Mouse (Mus musculus) kidney, adult 2 months (tissue): ENCODE measurements at regions not wholly inside any gene's neighbourhood (a gene's known extent, or its start where the extent isn't known, plus 50 kb on each side); places are given as distances from the start of the nearest gene placed in this dataset.
"Not testable (repeated sequence)": the region's sequence is repeated elsewhere in the genome, so short reads cannot be mapped to it uniquely, and the experiment has no call there.

Experiments used
- DNase-seq: peaks from one replicate; pipeline ENCODE4 v3.0.0; 2021
- H3K27ac ChIP-seq: fragments of 200-500 bp; 2 replicates; pipeline ENCODE4 v1.5.1; 2012; ENCODE audit warnings: low read depth, low read length, control low read depth, inconsistent platforms; ENCODE audit not compliant: insufficient read depth
- H3K27me3 ChIP-seq: fragments of 200-500 bp; replicated peaks from 2 replicates; pipeline ENCODE4 v1.6.1; 2012; ENCODE audit warnings: mild to moderate bottlenecking, moderate library complexity, low read length, inconsistent platforms; ENCODE audit not compliant: control insufficient read depth, insufficient read depth
- H3K36me3 ChIP-seq: fragments of 200-500 bp; 2 replicates; pipeline ENCODE4 v1.6.1; 2012; ENCODE audit warnings: mild to moderate bottlenecking, moderate library complexity, low read length, inconsistent platforms; ENCODE audit not compliant: control insufficient read depth, insufficient read depth
- H3K4me1 ChIP-seq: fragments of 200-500 bp; 2 replicates; pipeline ENCODE4 v1.6.1; 2011; ENCODE audit warnings: low read length; ENCODE audit not compliant: control insufficient read depth, insufficient read depth
- H3K4me3 ChIP-seq: fragments of 200-500 bp; 2 replicates; pipeline ENCODE4 v1.5.1; 2011; ENCODE audit warnings: mild to moderate bottlenecking, low read depth, low read length, control low read depth; ENCODE audit not compliant: insufficient read depth
- CTCF ChIP-seq: fragments of 200-500 bp; conservative IDR thresholded peaks from 2 replicates; pipeline ENCODE4 v1.5.1; 2011; ENCODE audit warnings: low read depth, mild to moderate bottlenecking, control low read depth, low read length, moderate library complexity, mixed read lengths; ENCODE audit not compliant: insufficient read depth, insufficient read length
- POLR2A ChIP-seq: fragments of 200-500 bp; IDR thresholded peaks from one replicate; pipeline ENCODE4 v1.6.1; 2011; ENCODE audit warnings: low read depth, low read length, control low read depth
- WGBS: fragments of 180-500 bp; shearing (Covaris S2); methylation state at CpG from one replicate; pipeline ENCODE4 v1.1.7; 2018; 5-methylcytosine and 5-hydroxymethylcytosine counted together

DNA sequence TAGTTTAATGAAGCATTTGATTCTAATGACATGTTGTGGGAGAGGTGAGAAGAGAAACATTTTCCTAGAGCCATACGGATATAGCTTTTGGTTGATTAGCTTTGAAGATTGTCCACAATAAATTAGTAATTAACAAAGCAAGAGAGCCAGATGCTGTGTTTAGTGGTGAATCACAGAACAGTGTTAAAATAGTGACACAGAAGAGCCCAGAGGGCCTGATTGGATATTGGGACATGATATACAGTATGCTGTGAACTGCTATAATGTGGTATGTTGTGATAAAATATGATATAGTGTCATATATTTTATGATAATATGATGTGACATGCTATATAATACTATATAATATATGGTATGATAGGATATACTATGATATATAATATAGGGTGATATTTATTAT is 243.7 kb upstream of the Ngly1 start:
- 54% methylated on average over 1 of the region's 1 CpGs for WGBS
- TF ChIP-seq CTCF (no peak), POLR2A (no peak)
- no peak overlapping the region for H3K4me3 ChIP-seq
- no peaks in the 10 kb centered on the region for H3K4me1 ChIP-seq
- H3K36me3 ChIP-seq, result no peaks in the 10 kb centered on the region
- DNase-seq, result no peak
- no peak overlapping the region for H3K27ac ChIP-seq
- H3K27me3 ChIP-seq, result no peaks in the 10 kb centered on the region; the same call in 1 of the 2 replicates

DNA sequence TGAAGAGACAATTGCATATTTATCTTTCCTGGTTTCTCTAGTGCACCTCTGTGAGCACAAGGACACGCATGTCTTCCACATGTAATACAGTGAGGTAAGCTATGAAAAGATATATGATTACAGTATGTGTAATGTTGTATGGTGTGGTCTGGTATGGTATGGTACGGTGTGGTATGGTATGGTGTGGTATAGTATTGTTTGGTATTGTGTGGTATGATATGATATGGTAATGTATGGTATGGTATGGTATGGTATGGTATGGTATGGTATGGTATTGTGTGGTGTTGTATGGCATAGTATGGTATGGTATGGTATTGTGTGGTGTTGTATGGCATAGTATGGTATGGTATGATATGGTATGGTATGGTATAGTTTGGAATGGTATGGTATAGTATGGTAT is 242.1 kb upstream of the Ngly1 start:
- no peak overlapping the region for H3K4me3 ChIP-seq
- no peaks in the 10 kb centered on the region for H3K4me1 ChIP-seq
- no peak for DNase-seq
- TF ChIP-seq CTCF (no peak), POLR2A (no peak)
- H3K27ac ChIP-seq, result no peak overlapping the region
- H3K36me3 ChIP-seq, result no peaks in the 10 kb centered on the region
- 99% methylated on average over 2 of the region's 2 CpGs for WGBS
- H3K27me3 ChIP-seq, result no peaks in the 10 kb centered on the region; the same call in 1 of the 2 replicates

DNA sequence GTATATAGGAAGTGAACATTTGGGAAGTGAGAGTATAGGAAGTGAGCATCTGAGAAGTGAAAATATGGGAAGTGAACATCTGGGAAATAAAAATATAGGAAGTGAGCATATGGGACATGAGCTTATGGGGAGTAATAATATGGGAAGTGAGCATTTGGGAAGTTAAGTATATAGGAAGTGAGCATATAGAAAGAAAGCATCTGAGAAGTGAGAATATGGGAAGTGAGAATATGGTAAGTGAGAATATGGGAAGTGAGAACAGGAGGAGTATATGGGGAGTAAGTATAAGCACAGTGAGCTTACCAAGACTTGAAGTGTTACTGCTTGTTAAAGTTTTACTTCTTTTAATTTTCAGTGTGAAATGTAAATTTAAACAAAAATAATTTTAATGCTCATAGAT is 239.3 kb upstream of the Ngly1 start:
- no peak for TF ChIP-seq CTCF
- no peak for TF ChIP-seq POLR2A
- no peak for DNase-seq
- no peak overlapping the region for H3K27ac ChIP-seq
- H3K4me3 ChIP-seq, result no peak overlapping the region
- H3K36me3 ChIP-seq, result no peaks in the 10 kb centered on the region
- H3K27me3 ChIP-seq, result no peaks in the 10 kb centered on the region; the same call in 1 of the 2 replicates
- no peaks in the 10 kb centered on the region for H3K4me1 ChIP-seq

DNA sequence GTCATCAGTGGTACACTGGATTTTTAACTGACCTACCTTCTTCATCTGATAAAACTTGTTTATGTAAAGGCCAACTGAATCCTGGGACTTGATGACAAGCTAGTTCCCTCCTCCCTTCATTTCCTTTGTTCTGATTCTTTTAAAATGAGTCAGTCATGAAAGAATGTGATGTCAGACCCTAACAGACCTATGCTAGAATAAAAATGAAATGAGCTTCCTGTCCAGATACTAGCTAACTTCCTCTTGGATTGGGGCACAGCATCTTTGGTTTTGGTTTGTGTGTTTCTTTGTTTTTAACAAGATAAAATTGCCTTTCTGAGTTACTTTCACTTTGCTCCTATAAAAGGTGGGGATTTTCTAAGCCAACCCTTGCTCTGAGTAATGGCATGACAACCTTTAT is 225.2 kb upstream of the Ngly1 start:
- no peak for DNase-seq
- no peak overlapping the region for H3K4me3 ChIP-seq
- no peaks in the 10 kb centered on the region for H3K27me3 ChIP-seq
- TF ChIP-seq POLR2A (no peak), CTCF (no peak)
- no peaks in the 10 kb centered on the region for H3K4me1 ChIP-seq
- no peaks in the 10 kb centered on the region for H3K36me3 ChIP-seq
- no peak overlapping the region for H3K27ac ChIP-seq

DNA sequence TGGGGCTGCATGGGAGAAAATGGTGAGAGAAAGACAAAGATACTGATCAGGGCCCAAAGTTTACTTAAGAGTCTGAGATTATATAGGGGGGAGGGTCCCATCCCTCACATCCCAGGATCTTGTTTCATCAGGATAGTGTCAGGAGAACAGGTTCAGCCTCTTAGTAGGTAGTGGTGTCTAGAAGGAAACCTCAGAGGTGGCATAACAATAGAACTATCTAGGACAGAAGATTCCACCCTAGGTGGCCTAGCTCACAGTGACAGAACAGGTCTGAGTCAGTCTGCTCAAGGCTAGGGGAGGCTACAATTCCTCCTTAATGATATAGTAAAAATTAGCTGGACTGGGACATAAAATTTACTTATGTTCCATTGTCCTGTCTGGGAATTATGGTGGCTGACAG is 211.3 kb upstream of the Ngly1 start:
- no peak for DNase-seq
- no peaks in the 10 kb centered on the region for H3K4me1 ChIP-seq
- no peak overlapping the region for H3K27ac ChIP-seq
- no peak overlapping the region for H3K4me3 ChIP-seq
- no peaks in the 10 kb centered on the region for H3K27me3 ChIP-seq
- TF ChIP-seq POLR2A (no peak), CTCF (no peak)
- no peaks in the 10 kb centered on the region for H3K36me3 ChIP-seq

DNA sequence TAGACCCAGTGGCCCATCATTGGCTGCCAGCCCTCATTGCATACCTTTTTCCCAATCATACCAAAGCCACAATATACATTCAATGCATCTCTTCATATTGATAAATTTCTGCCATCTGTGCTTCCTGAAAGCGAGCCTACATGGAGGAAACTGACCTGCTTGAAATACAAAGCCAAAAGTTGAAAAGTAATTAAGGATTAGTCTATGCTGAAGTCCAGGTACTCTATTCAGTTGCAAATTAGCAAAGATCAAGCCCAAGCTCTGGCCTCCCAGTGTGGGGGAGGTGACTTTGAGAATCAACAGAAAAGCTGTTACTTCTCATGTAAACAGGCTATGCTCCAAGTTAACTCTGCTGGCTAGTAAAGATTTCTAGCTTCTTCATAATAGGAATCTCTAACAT is 210.7 kb upstream of the Ngly1 start:
- Histone ChIP-seq H3K27me3 (no peaks in the 10 kb centered on the region), H3K4me3 (no peak overlapping the region), H3K4me1 (no peaks in the 10 kb centered on the region), H3K36me3 (no peaks in the 10 kb centered on the region), H3K27ac (no peak overlapping the region)
- peak; percentile 8 for DNase-seq
- WGBS, result 54% methylated on average over 1 of the region's 1 CpGs
- TF ChIP-seq CTCF, result no peak
- no peak for TF ChIP-seq POLR2A

DNA sequence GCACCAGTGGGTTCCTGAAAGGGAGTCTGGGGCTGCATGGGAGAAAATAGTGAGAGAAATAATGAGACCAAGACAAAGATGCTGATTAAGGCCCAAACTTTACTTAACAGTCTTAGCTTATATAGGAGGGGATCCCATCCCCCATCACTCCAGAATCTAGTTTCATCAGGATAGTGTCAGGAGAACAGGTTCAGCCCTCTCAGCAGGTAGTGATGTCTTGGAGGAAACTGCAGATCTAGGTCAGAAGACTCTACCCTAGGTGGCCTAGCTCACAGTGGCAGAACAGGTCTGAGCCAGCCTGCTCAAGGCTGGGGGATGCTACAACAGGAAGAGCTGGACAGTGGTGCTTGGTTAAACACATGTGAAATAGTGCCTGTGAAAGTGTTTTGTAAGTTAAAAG is 204.6 kb upstream of the Ngly1 start:
- no peaks in the 10 kb centered on the region for H3K36me3 ChIP-seq
- H3K4me3 ChIP-seq, result no peak overlapping the region
- TF ChIP-seq POLR2A (no peak), CTCF (no peak)
- peaks cover 7% of the 10 kb centered on the region for H3K4me1 ChIP-seq
- H3K27me3 ChIP-seq, result no peaks in the 10 kb centered on the region
- DNase-seq, result no peak
- H3K27ac ChIP-seq, result no peak overlapping the region

DNA sequence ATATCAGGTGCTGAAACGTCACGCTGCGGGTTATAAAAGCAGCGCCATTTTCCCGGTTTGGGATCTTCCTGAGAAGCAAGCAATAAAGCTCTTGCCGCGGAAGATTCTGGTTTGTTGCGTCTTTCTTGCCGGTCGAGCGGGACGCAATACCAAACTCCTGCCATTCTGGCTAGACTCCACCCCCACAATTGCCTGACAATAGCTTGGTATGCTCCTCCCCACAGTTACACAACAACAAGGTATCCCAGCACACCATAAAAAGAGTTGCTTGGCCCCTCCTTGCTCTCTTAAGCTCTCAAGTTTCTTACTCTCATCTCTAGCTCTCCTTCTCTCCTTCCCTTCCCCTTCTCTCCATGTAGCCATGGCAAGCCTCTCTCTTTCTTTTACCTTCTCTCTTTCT is 176.5 kb upstream of the Ngly1 start:
- not testable (repeated sequence) for H3K27me3 ChIP-seq, H3K36me3 ChIP-seq, H3K27ac ChIP-seq, DNase-seq, H3K4me1 ChIP-seq, H3K4me3 ChIP-seq
- WGBS, result 99% methylated on average over 8 of the region's 12 CpGs
